Mouse (Mus musculus) hindbrain, embryonic 14.5 days (tissue): ENCODE results near the gene Cited4. TPM values are rescaled to one million over a fixed set of nuclear protein-coding genes. Genes with fewer than 3 reads are reported as not detected.

ENCODE experiments used
- ATAC-seq: fragments of 200-750 bp; cut with Nextera tagmentation; 2 replicates; pipeline ENCODE4 v1.8.0; 2017; ENCODE audit warnings: moderate number of reproducible peaks, mild to moderate bottlenecking, moderate TSS enrichment, moderate library complexity; ENCODE audit not compliant: low FRiP score
- DNase-seq: peaks from one replicate; pipeline ENCODE4 v3.0.0-alpha.2; 2015; ENCODE audit warnings: low spot score
- H3K27ac ChIP-seq: fragments of 300-500 bp; sonication (generic); 2 replicates; pipeline ENCODE4 v1.5.1; 2014; ENCODE audit warnings: mild to moderate bottlenecking, moderate library complexity
- H3K27me3 ChIP-seq: fragments of 300-500 bp; sonication (generic); 2 replicates; pipeline ENCODE4 v1.6.1; 2014; ENCODE audit warnings: mild to moderate bottlenecking, low read length, mixed read lengths; ENCODE audit not compliant: control insufficient read depth, insufficient read depth
- H3K36me3 ChIP-seq: fragments of 300-500 bp; sonication (generic); replicated peaks from 2 replicates; pipeline ENCODE4 v1.6.1; 2014; ENCODE audit not compliant: control insufficient read depth, insufficient read depth
- H3K4me1 ChIP-seq: fragments of 300-500 bp; sonication (generic); replicated peaks from 2 replicates; pipeline ENCODE4 v1.6.1; 2014; ENCODE audit warnings: antibody characterized with exemption, low read length, mixed read lengths; ENCODE audit not compliant: control insufficient read depth, insufficient read depth
- H3K4me2 ChIP-seq: fragments of 300-500 bp; sonication (generic); replicated peaks from 2 replicates; pipeline ENCODE4 v1.6.1; 2014; ENCODE audit warnings: mild to moderate bottlenecking, moderate library complexity
- H3K4me3 ChIP-seq: fragments of 300-500 bp; sonication (generic); replicated peaks from 2 replicates; pipeline ENCODE4 v1.5.1; 2014; ENCODE audit warnings: mild to moderate bottlenecking, low read length
- H3K9ac ChIP-seq: fragments of 300-500 bp; sonication (generic); 2 replicates; pipeline ENCODE4 v1.6.1; 2014
- H3K9me3 ChIP-seq: fragments of 300-500 bp; sonication (generic); 2 replicates; pipeline ENCODE4 v1.6.1; 2016; ENCODE audit warnings: low read length; ENCODE audit not compliant: control insufficient read depth
- WGBS: fragments of 180-500 bp; shearing (Covaris S2); extraction: QIAGEN DNeasy Blood & Tissue Kit; methylation state at CpG from one replicate; pipeline ENCODE4 v1.1.7; 2014; 5-methylcytosine and 5-hydroxymethylcytosine counted together
- polyA plus RNA-seq: library from polyadenylated mRNA; unstranded; fragments of >200 nt; fragmentation: Nextera tagmentation; extraction: Ambion mirVana; gene quantifications from 2 replicates; pipeline ENCODE4 v1.2.1, GENCODE M21; 2014

Cited4 gene
- 0.72 and 1.9 TPM in 2 replicates for polyA plus RNA-seq

DNA sequence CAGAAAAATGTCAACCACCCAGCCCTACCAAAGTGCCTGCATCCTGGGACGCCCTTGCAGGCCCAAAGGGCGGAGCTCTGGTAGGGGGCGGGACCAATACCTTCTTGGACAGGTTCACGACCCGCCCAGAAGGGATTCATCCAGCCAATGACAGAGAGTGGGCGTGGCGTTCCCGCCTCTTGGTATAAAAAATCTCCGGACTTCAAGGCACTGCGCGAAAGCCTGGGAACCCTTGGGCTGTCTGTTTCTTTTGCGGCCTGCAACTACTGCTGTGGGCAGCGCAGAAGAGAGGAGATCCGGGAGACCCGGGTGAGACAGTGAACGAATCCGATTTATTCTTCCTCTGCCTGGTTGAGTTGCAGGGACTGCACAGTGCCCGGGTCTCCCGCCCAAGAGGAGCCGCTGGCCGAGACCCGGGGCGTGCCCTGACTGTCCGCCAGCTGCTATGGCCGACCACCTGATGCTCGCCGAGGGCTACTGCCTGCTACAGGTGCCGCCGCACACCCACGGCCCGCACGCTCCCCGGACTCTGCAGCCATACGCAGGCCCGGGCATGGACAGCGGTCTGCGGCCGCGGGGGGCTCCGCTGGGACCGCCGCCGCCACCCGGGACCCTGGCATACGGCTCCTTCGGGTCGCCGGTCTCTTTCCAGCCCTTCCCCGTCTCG lies at the start of gene Cited4:
Cited4 (plus strand) TSS at position 215 of the 667 bp plus-strand sequence.
- H3K4me1 ChIP-seq: peaks cover 10% of the 10 kb centered on the region
- no peaks in the 10 kb centered on the region for H3K9me3 ChIP-seq
- no peaks in the 10 kb centered on the region for H3K36me3 ChIP-seq
- peak within 1 kb of the TSS; percentile 50 for H3K4me3 ChIP-seq
- ATAC-seq (peak; percentile 88), DNase-seq (peak; percentile 72)
- H3K27me3 ChIP-seq: peaks cover 25% of the 10 kb centered on the region
- H3K4me2 ChIP-seq: peak within 1 kb of the TSS; percentile 99
- WGBS: under 1% methylated on average over 41 of the region's 50 CpGs
- H3K27ac ChIP-seq: no peak within 1 kb of the TSS
- H3K9ac ChIP-seq: peak within 1 kb of the TSS; percentile 58

- H3K27me3 ChIP-seq: no peaks in the 10 kb centered on the region
- no peak overlapping the region for H3K4me2 ChIP-seq
- no peak overlapping the region for H3K27ac ChIP-seq
- ATAC-seq (no peak), DNase-seq (no peak)
- no peak overlapping the region for H3K4me3 ChIP-seq
- no peaks in the 10 kb centered on the region for H3K4me1 ChIP-seq
- no peak overlapping the region for H3K9ac ChIP-seq
- no peaks in the 10 kb centered on the region for H3K9me3 ChIP-seq
- H3K36me3 ChIP-seq: no peaks in the 10 kb centered on the region
- 88% methylated on average over 6 of the region's 6 CpGs for WGBS
Measured at GRCm38 (mm10) chr4:120627728-120628127, 38.6 kb upstream of the Cited4 start.

DNA sequence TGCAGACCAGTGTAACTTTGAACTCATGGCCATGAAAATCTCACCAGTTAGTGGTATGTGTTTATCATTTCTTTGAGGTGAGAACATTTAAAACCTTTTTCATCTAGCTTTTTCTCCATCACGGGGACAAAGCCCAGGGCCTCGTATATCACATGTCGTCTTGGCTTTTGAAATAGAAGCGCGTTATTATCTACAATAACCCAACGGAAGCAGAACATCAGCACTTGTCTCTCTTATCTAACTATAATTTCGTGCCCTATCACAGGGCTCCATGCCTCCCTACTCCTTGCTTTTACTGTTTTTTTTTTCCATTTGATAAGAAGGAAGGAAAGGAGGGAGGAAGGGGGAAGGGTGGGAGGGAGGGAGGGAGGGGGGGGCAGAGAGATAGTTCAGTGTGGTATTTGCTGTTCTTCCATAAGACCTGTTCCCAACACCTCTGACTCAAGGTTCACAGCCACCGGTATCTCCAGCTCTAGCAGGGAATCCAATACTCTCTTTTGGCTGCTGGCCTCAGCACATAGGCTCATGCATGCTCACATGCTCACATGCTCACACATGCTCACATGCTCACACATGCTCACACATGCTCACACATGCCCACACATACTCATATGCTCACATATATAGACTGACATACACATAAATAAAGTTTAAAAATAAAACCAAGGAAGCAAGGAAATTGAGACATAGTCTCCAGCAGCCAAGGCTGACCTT lies 36.0 kb upstream of the Cited4 start:
- no peaks in the 10 kb centered on the region for H3K9me3 ChIP-seq
- no peak overlapping the region for H3K4me3 ChIP-seq
- no peak overlapping the region for H3K9ac ChIP-seq
- H3K4me1 ChIP-seq: no peaks in the 10 kb centered on the region
- H3K4me2 ChIP-seq: no peak overlapping the region
- no peaks in the 10 kb centered on the region for H3K36me3 ChIP-seq
- DNase-seq: no peak
- WGBS: 82% methylated on average over 8 of the region's 8 CpGs
- H3K27ac ChIP-seq: no peak overlapping the region
- H3K27me3 ChIP-seq: no peaks in the 10 kb centered on the region
- no peak for ATAC-seq

DNA sequence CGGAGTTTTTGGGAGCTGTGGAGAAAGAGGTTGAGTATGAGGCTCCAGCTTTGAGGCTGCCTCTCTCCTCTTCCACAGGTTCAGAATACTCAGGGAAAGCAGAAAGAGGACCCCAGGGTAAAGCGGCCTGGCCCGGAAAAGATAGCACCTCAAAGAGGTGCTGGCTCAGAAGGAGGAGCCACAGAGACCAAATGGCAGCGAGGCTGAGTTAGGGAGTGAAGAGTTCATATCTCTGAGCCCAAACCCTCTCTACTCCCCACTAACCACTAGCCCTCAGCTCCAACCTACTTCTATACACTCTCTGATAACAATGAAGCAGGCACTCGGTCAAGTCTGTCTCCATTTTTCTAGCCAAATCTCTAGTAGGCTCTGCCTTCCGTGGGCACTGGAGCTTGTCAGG lies 34.5 kb upstream of the Cited4 start:
- H3K9ac ChIP-seq: no peak overlapping the region
- no peak overlapping the region for H3K4me3 ChIP-seq
- no peaks in the 10 kb centered on the region for H3K4me1 ChIP-seq
- ATAC-seq: no peak
- no peak overlapping the region for H3K4me2 ChIP-seq
- WGBS: 80% methylated on average over 6 of the region's 6 CpGs
- no peaks in the 10 kb centered on the region for H3K36me3 ChIP-seq
- no peak overlapping the region for H3K27ac ChIP-seq
- H3K27me3 ChIP-seq: no peaks in the 10 kb centered on the region
- DNase-seq: no peak
- H3K9me3 ChIP-seq: no peaks in the 10 kb centered on the region

DNA sequence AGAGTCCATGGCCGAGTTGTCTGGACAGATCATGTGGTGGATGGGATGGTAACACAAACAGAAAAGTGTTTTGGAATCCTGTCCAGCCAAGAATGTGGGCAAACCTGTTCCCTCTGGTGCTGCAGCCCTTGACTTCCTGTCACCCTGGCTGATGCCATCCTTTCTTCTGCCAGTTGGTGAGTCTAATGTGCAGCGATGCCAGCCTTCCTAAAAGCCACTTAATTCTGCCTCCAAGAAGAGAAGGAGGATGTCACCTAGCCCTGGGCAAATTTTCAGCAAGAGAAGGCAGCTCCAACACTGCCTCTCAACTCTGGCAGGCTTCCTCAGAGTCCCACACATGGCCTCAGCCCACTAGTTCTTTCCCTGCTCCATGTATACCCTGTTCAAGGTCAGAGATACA lies 31.0 kb upstream of the Cited4 start:
- Histone ChIP-seq H3K4me3 (no peak overlapping the region), H3K4me1 (no peaks in the 10 kb centered on the region), H3K27ac (no peak overlapping the region), H3K27me3 (no peaks in the 10 kb centered on the region), H3K9ac (no peak overlapping the region), H3K36me3 (no peaks in the 10 kb centered on the region), H3K4me2 (no peak overlapping the region), H3K9me3 (no peaks in the 10 kb centered on the region)
- WGBS: 82% methylated on average over 2 of the region's 2 CpGs
- DNase-seq (no peak), ATAC-seq (no peak)

DNA sequence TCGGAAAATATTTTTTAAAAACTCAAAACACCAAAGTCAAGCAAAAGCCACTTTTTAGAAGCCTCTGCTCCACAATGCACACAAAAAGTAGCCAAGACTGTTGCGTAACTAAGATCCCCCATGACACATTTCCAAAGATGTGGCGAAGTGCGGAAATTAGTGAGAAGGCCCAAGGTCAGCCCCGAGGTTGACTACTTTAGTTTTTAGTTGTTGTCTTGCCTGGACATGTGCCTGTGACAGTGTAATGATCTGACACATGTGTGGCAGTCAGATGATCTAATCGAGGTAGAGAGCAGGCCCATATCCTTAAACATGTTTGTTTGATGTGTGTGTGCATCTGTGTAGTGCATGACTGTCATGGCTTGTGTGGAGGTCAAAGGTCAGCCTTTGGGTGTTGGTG lies 24.4 kb upstream of the Cited4 start:
- Histone ChIP-seq H3K27ac (no peak overlapping the region), H3K4me2 (no peak overlapping the region), H3K36me3 (no peaks in the 10 kb centered on the region), H3K9me3 (no peaks in the 10 kb centered on the region), H3K4me1 (no peaks in the 10 kb centered on the region), H3K9ac (no peak overlapping the region), H3K27me3 (no peaks in the 10 kb centered on the region), H3K4me3 (no peak overlapping the region)
- WGBS: 95% methylated on average over 6 of the region's 6 CpGs
- no peak for ATAC-seq
- no peak for DNase-seq

DNA sequence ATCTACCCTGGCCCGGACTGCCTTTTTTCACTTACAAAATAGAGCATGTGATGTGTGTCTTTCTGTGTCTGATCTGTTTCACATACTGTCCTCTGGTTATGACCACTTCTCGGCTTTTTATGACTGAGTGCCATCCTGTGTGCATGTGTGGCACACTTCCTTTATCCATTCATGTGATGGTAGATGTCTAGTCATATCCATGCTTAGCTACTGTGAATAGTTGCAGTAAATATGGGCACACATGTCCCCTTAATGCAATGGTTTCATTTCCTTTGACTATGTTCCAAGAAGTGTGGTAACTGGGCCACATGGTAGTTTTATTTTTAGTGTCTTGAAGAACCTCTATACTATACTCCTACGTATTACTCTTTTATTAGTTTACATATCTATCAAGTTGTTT lies 22.5 kb upstream of the Cited4 start:
- H3K27me3 ChIP-seq: no peaks in the 10 kb centered on the region
- no peaks in the 10 kb centered on the region for H3K36me3 ChIP-seq
- DNase-seq: no peak
- WGBS: 91% methylated on average over 3 of the region's 3 CpGs
- H3K4me3 ChIP-seq: no peak overlapping the region
- no peak overlapping the region for H3K4me2 ChIP-seq
- ATAC-seq: no peak
- no peak overlapping the region for H3K27ac ChIP-seq
- H3K9me3 ChIP-seq: no peaks in the 10 kb centered on the region
- no peaks in the 10 kb centered on the region for H3K4me1 ChIP-seq
- no peak overlapping the region for H3K9ac ChIP-seq

DNA sequence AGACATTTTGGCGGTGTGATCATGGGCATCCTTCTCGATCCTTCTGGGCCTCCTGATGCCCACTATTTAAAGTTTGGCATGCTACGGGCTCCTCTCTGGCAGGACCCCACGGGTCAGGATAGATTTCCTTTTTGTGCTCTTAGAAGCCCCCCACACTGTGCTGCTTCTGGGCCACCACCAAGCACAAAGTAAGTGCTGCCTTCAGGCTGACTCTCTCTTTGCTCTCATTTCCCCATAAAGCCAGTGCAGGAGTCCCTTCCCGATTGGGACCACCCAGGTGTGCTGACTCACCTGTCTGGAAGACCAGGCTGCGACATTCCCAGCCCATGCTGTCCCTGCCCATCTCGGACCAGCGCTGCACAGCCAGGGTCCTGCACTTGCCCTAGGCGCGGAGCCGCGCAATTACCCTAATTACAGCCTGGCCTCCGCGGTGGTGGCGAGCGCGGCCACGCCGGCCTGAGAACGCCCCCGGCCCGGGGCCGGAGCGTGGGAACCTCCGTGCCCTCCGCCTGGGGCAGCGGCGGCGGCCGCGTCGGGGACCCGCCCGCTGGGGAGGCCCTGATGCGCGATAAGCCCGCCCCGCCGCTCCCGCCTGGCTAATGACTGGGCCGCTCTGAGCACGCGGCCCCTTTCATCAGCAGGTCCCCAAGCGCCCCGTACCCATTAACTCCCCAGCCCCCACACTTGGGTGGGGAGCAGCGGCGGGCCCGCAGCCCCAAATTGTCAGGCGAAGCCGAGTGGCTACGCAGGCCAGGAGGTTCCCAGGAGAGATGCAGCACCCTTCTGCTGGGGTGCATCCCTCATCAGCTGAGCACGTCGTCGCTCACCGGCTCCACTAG lies 16.8 kb upstream of the Cited4 start:
- Histone ChIP-seq H3K4me1 (no peaks in the 10 kb centered on the region), H3K4me3 (peak overlapping the region; percentile 50), H3K27ac (no peak overlapping the region), H3K36me3 (no peaks in the 10 kb centered on the region), H3K9me3 (no peaks in the 10 kb centered on the region), H3K27me3 (peaks cover 4% of the 10 kb centered on the region; the same call in 1 of the 2 replicates), H3K4me2 (peak overlapping the region; percentile 91), H3K9ac (peak overlapping the region; percentile 73)
- DNase-seq: peak; percentile 46
- ATAC-seq: peak; percentile 83
- 5% methylated on average over 44 of the region's 55 CpGs for WGBS

DNA sequence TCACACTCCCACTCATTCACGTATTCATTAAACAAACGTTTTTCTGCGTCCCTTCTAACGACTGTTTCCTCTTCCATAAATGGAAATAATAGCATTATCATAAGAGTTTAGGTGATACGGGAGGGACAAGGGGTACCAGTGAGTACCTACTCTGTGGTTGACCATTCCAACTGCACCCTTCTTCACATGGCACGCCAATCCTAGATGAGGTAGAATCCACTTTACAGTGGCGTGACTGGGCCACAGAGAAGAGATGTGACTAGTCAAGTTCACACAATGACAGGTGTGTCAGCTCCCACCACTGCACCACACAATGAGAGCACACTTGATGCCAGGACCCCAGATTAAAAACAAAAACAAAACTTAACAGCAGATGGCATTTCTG lies 16.2 kb upstream of the Cited4 start:
- peak overlapping the region; percentile 50 for H3K4me3 ChIP-seq
- H3K4me1 ChIP-seq: no peaks in the 10 kb centered on the region
- no peaks in the 10 kb centered on the region for H3K9me3 ChIP-seq
- peak; percentile 22; the same call in 1 of the 2 replicates for ATAC-seq
- peak; percentile 42 for DNase-seq
- WGBS: 25% methylated on average over 7 of the region's 7 CpGs
- peak overlapping the region; percentile 91 for H3K4me2 ChIP-seq
- peak overlapping the region; percentile 73 for H3K9ac ChIP-seq
- no peak overlapping the region for H3K27ac ChIP-seq
- H3K36me3 ChIP-seq: no peaks in the 10 kb centered on the region
- peaks cover 4% of the 10 kb centered on the region; the same call in 1 of the 2 replicates for H3K27me3 ChIP-seq
